Mouse (Mus musculus) heart, postnatal 0 days (tissue): ENCODE data around the gene Vsir.

ENCODE experiments used
- CTCF ChIP-seq: IDR thresholded peaks from 2 replicates; pipeline ENCODE4 v1.5.1; 2016; ENCODE audit warnings: antibody characterized with exemption, control low read depth, low read depth
- EP300 ChIP-seq: IDR thresholded peaks from 2 replicates; pipeline ENCODE4 v1.6.1; 2016; ENCODE audit warnings: antibody characterized with exemption, low read depth

DNA sequence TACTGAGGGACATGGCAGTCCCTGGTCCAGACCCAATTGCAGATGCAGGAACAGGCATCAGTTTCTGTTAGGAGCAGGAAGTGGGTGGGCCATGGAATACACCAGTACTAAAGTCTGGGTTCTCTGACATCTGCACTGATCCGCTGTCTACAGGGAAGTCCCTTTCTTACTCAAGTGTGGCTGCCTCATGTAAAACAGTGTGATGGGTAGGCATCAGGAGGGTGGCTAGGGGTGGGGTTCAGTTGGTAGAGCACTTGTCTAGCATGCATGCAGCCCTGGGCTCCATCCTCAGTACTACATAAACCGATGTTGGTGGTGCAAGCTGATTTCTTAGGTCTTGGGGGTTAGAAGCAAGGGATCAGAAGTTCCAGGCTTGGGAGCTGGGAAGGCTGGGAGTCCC is 67.1 kb downstream of the Vsir start:
- TF ChIP-seq CTCF (no peak), EP300 (no peak)
